26 mouse cellular contexts compared by ENCODE assay signal in the genomic region with DNA sequence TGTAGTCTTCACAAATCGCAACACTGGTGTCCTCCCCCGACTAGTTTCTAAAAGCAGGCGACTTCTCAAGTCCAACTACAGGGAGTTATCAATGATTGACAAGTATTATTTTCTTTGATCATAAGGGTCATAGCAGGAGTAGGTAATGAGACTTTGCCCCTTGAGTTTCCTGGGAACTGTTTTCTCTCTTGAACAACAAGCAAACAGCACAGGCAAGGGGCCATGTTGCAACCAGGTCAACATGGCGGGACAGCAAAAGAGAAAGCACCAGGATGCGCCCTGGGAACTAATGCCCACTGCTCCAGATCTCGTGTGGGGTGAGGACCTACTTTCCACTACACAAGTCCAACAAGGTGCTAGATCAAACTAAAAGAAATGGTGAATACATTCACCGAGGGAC. TPM values are rescaled to one million over a fixed set of nuclear protein-coding genes. Genes with fewer than 3 reads are reported as not detected.
A peak's percentile ranks its signal among the peaks of the same experiment; 100 is the strongest.
DNase-seq lines count a peak whose midpoint lies in the region; TF ChIP-seq lines count a peak whose summit lies in the region.
"Had no signal": no experiment of that assay in that cellular context is flagged by ENCODE, and none has a peak within 500 bp of the region (broad histone marks: within the 10 kb centered on the region; RNA-seq: fewer than 3 reads in every experiment).

No protein-coding gene starts in this region.

- no peak overlapping the region for H3K27ac ChIP-seq in heart, embryonic 10.5 days
- peak overlapping the region; percentile 53 for H3K27ac ChIP-seq in liver, adult 2 months (replicated peaks; ENCODE audit: insufficient read depth, low read depth, low read length)
- H3K27ac ChIP-seq in small intestine, adult 2 months (ENCODE audit: insufficient read depth, low read depth, low read length), result peak overlapping the region; percentile 33
- H3K27ac ChIP-seq: embryonic facial prominence, embryonic 13.5 days; embryonic facial prominence, embryonic 15.5 days; forebrain, embryonic 10.5 days; forebrain, embryonic 12.5 days had no signal

- peaks cover 39% of the 10 kb centered on the region for H3K79me2 ChIP-seq in liver, adult 2 months (ENCODE audit: control insufficient read depth, insufficient read depth, low read length)

- no peak for TF ChIP-seq CTCF in liver, adult 2 months (IDR thresholded peaks at IDR 0.05; ENCODE audit: low read depth, low read length)
- TF ChIP-seq CTCF in small intestine, adult 2 months (IDR thresholded peaks at IDR 0.05; ENCODE audit: extremely low read depth, insufficient read length, insufficient replicate concordance, low read depth, low read length), result no peak

- peaks cover 39% of the 10 kb centered on the region for H3K36me3 ChIP-seq in heart, embryonic 10.5 days
- peaks cover 5% of the 10 kb centered on the region for H3K36me3 ChIP-seq in liver, adult 2 months (ENCODE audit: control insufficient read depth, insufficient read depth, low read length)
- peaks cover 18% of the 10 kb centered on the region for H3K36me3 ChIP-seq in small intestine, adult 2 months (ENCODE audit: control insufficient read depth, insufficient read depth, low read length)

- 0 out of 2 replicates have a peak, but pooled peaks cover 3% of the 10 kb centered on the region for H3K9me3 ChIP-seq in heart, embryonic 10.5 days
- H3K9me3 ChIP-seq: embryonic facial prominence, embryonic 13.5 days had no signal

- WGBS in heart, embryonic 10.5 days, result 93% methylated on average over 7 of the region's 7 CpGs
- 29% methylated on average over 7 of the region's 7 CpGs for WGBS in liver, adult 2 months
- WGBS in small intestine, adult 2 months, result 48% methylated on average over 7 of the region's 7 CpGs

- DNase-seq in heart, adult 11 months, result peak; percentile 82
- DNase-seq in heart, embryonic 10.5 days (ENCODE audit: low spot score), result no peak
- peak; percentile 70 for DNase-seq in kidney, adult 9 months
- no peak for DNase-seq in kidney, adult 11 months
- DNase-seq in liver, adult 2 months (ENCODE audit: extremely low read depth, low read depth, low spot score), result peak; percentile 95
- no peak for DNase-seq in liver
- DNase-seq in adrenal gland, adult 18-20 months (ENCODE audit: low spot score in 2 of 2), result no peak
- DNase-seq: adrenal gland, adult 2 months; adrenal gland, postnatal 10 days; adrenal gland, postnatal 25 days; B cell, adult 2 months; cerebellum, adult 11 months; cerebellum, adult 18-20 months; cerebellum, adult 8-10 months; cerebellum, adult 9-11 months; cerebellum, postnatal 14 days; cerebellum, postnatal 36 days; embryo, embryonic 11 days had no signal

- no peak overlapping the region for H3K4me3 ChIP-seq in heart, embryonic 10.5 days
- no peak overlapping the region for H3K4me3 ChIP-seq in liver, adult 2 months (ENCODE audit: insufficient read depth, low read depth, low read length)
- no peak overlapping the region for H3K4me3 ChIP-seq in small intestine, adult 2 months (ENCODE audit: low read depth, low read length)
- H3K4me3 ChIP-seq: embryonic facial prominence, embryonic 13.5 days; embryonic facial prominence, embryonic 15.5 days; erythroblast, embryonic 14.5 days; forebrain, embryonic 10.5 days; forebrain, embryonic 12.5 days had no signal

- H3K9ac ChIP-seq in liver, adult 2 months (ENCODE audit: low read depth, low read length), result no peak overlapping the region
- H3K9ac ChIP-seq: embryonic facial prominence, embryonic 13.5 days; embryonic facial prominence, embryonic 15.5 days; forebrain, embryonic 12.5 days had no signal

- H3K27me3 ChIP-seq in heart, embryonic 10.5 days (ENCODE audit: insufficient read depth, poor library complexity, severe bottlenecking), result no peaks in the 10 kb centered on the region
- H3K27me3 ChIP-seq in liver, adult 2 months (ENCODE audit: control insufficient read depth, insufficient read depth, low read length), result no peaks in the 10 kb centered on the region
- H3K27me3 ChIP-seq in small intestine, adult 2 months (ENCODE audit: control insufficient read depth, insufficient read depth, low read length), result no peaks in the 10 kb centered on the region
- H3K27me3 ChIP-seq: CH12.LX; embryonic facial prominence, embryonic 13.5 days; embryonic facial prominence, embryonic 15.5 days; forebrain, embryonic 12.5 days; Patski had no signal

- peaks cover 12% of the 10 kb centered on the region for H3K4me1 ChIP-seq in heart, embryonic 10.5 days
- H3K4me1 ChIP-seq in liver, adult 2 months (ENCODE audit: control insufficient read depth, insufficient read depth, low read length), result peaks cover 32% of the 10 kb centered on the region
- H3K4me1 ChIP-seq in small intestine, adult 2 months (ENCODE audit: control insufficient read depth, insufficient read depth, insufficient read length, low read length), result peaks cover 36% of the 10 kb centered on the region
- H3K4me1 ChIP-seq: embryonic facial prominence, embryonic 13.5 days; embryonic facial prominence, embryonic 15.5 days had no signal

- TF ChIP-seq POLR2A in liver, adult 2 months (IDR thresholded peaks at IDR 0.05; ENCODE audit: extremely low read depth, insufficient read depth, low read length), result no peak
- no peak for TF ChIP-seq POLR2A in small intestine, adult 2 months (IDR thresholded peaks at IDR 0.05; ENCODE audit: low read depth, low read length)

RNA-seq across cellular contexts. Expression of gene Nrip1, which starts 27.3 kb away (rescaled TPM):
- polyA plus RNA-seq in heart, embryonic 10.5 days (2016; fragmentation: Nextera tagmentation; extraction: Ambion mirVana), result 22.3 and 31.2 TPM in 2 replicates
- total RNA-seq in liver, adult 2 months (2014; rRNA removed), result 8.9 and 13.7 TPM in 2 replicates
- polyA plus RNA-seq in liver, adult 2 months (2012; rRNA removed), result 2.9 and 3.7 TPM in 2 replicates
- polyA plus RNA-seq in small intestine, adult 2 months (2012; rRNA removed), result 7.2 and 18.6 TPM in 2 replicates
- total RNA-seq in adrenal gland, adult 18-20 months (2021), result 10 to 100 TPM; 75.5 to 93.1 TPM
- total RNA-seq: CH12.LX had no signal

Comparison
In these comparisons a context has a peak if more than half of its experiments do, and no peak if none do; other contexts are left out.
1. DNase-seq: peak in heart, adult 11 months (single experiment), kidney, adult 9 months (single experiment) and liver, adult 2 months (single experiment); none in heart, embryonic 10.5 days (single experiment), kidney, adult 11 months (single experiment), liver (single experiment) and adrenal gland, adult 18-20 months (0 of 2).